Mouse (Mus musculus): ENCODE data around the gene Bcl2a1b. TPM values are rescaled to one million over a fixed set of nuclear protein-coding genes. Genes with fewer than 3 reads are reported as not detected.

Bcl2a1b gene
- 4.7 and 5.4 TPM in 2 replicates for polyA plus RNA-seq (2021; fragmentation: Nextera tagmentation)
- long read RNA-seq, experiment 1, transcript Bcl2a1b-201 (2 exons, 817 nt): major isoform, 6 of 6 reads
- long read RNA-seq, experiment 1, partial matches to known transcripts: 0 of 6 reads
- long read RNA-seq, experiment 1, other reads (novel, unspliced or antisense): 0 of 6 reads
- long read RNA-seq, experiment 2: 0 reads

DNA sequence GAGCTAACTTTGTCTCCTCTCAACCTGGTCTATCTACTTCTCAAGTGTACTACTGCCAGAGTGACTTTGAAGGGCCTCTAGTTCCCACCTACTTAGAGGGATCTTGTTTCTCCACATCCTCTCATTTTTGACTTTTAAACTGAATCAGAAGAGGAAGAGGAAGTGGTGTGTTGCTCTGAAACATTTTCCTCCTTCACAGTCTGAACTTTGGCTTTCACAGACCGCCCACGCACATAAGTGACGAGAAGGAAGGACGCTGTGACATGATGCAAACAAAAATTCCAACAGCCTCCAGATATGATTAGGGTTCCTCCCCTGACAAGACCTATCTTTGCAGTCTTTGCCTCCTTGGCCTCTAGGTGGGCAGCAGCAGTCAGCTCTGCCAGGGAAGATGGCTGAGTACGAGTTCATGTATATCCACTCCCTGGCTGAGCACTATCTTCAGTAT is at the start of gene Bcl2a1b, which contains the start of gene Gm29094:
TSS of gene Bcl2a1b (plus strand) at position 241 of the 448 bp plus-strand sequence.
TSS of gene Gm29094 (plus strand) at position 411 of the 448 bp plus-strand sequence.

DNA sequence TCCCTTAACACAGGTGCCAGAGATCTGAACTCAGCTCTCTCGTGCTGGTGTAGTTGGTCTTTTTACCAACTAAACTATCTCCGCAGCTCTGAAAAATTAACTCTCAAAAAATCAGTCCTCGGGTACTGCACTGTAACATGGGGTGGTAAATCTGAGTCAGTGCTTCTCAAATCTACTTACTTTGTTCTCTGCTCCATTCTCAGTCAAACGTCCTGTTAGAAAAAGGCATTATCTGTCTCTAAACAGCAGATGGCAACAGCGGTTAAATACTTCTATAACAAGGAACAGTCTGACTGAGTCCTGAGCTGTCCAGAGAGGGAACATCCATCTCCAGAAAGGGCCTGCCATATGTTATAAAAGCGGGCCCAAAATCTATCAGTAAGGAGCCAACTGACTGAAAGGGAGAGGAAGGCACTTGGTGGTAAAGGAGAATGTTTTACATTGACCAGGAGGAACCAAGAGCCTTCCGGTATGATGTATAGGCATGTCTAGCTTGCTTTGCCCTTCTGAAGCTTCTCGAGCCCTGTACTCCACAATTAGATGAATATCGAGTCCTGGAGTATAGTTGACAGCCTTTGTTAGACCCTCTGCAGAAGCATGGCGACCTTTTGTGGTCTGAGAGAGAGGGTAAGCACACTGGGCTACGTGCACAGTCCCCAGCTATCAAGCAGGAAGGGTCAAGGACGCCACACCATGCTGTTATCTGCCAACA is 11.5 kb downstream of the Bcl2a1b start, which contains the start of gene Mthfs:
TSS of gene Mthfs (plus strand) at position 324 of the 712 bp plus-strand sequence.

Other genes with a start within 250 kb of the Bcl2a1b start
- gene Bcl2a1a, start 242.3 kb upstream of the Bcl2a1b start, polyA plus RNA-seq (2021; fragmentation: Nextera tagmentation): 1.1 and 1.3 TPM in 2 replicates
- gene Trim43b, start 106.4 kb upstream of the Bcl2a1b start, polyA plus RNA-seq (2021; fragmentation: Nextera tagmentation): not detected in 2 replicates
- not detected in 2 replicates for gene Gm29094, start 170 bp downstream of the Bcl2a1b start, polyA plus RNA-seq (2021; fragmentation: Nextera tagmentation)
- gene Mthfs, start 11.5 kb downstream of the Bcl2a1b start, polyA plus RNA-seq (2021; fragmentation: Nextera tagmentation): 34.4 and 34.7 TPM in 2 replicates

Measured in layer of hippocampus, adult 6 months (tissue).